Mouse (Mus musculus): ENCODE measurements around the gene Cacnb4. TPM values are rescaled to one million over a fixed set of nuclear protein-coding genes. Genes with fewer than 3 reads are reported as not detected.

The Cacnb4 gene
- polyA plus RNA-seq, 1 experiment from 2014 or later: 3.5 TPM

- no peak for ATAC-seq (ENCODE audit: insufficient number of reproducible peaks, insufficient read depth, low FRiP score, low read depth)
- no peaks in the 10 kb centered on the region for H3K9me3 ChIP-seq (ENCODE audit: control insufficient read depth, low read depth, low read length)
- H3K27me3 ChIP-seq (ENCODE audit: control insufficient read depth, insufficient read depth, low read length): no peaks in the 10 kb centered on the region
- no peaks in the 10 kb centered on the region for H3K36me3 ChIP-seq (ENCODE audit: control insufficient read depth, insufficient read depth, low read length)
- no peak overlapping the region for H3K4me3 ChIP-seq (ENCODE audit: low read depth, low read length)
- H3K27ac ChIP-seq (ENCODE audit: low read length): no peak overlapping the region
- no peak overlapping the region for H3K9ac ChIP-seq (replicated peaks; ENCODE audit: low read depth, low read length)
- no peak overlapping the region for H3K4me2 ChIP-seq (replicated peaks; ENCODE audit: low read depth, low read length)
- WGBS: 89% methylated on average over 3 of the region's 3 CpGs
- H3K4me1 ChIP-seq (ENCODE audit: control insufficient read depth, insufficient read depth, low read length): no peaks in the 10 kb centered on the region
These were observed 114.3 kb downstream of the Cacnb4 start for GRCm38 (mm10) chr2:52562356-52562755.

- H3K4me1 ChIP-seq (ENCODE audit: control insufficient read depth, insufficient read depth, low read length): no peaks in the 10 kb centered on the region
- no peak overlapping the region for H3K9ac ChIP-seq (replicated peaks; ENCODE audit: low read depth, low read length)
- 76% methylated on average over 7 of the region's 7 CpGs for WGBS
- H3K4me2 ChIP-seq (replicated peaks; ENCODE audit: low read depth, low read length): no peak overlapping the region
- no peak overlapping the region for H3K4me3 ChIP-seq (ENCODE audit: low read depth, low read length)
- H3K9me3 ChIP-seq (ENCODE audit: control insufficient read depth, low read depth, low read length): no peaks in the 10 kb centered on the region
- H3K27ac ChIP-seq (ENCODE audit: low read length): no peak overlapping the region
- no peaks in the 10 kb centered on the region for H3K27me3 ChIP-seq (ENCODE audit: control insufficient read depth, insufficient read depth, low read length)
- no peaks in the 10 kb centered on the region for H3K36me3 ChIP-seq (ENCODE audit: control insufficient read depth, insufficient read depth, low read length)
- no peak for ATAC-seq (ENCODE audit: insufficient number of reproducible peaks, insufficient read depth, low FRiP score, low read depth)
These were observed 115.5 kb downstream of the Cacnb4 start for GRCm38 (mm10) chr2:52561137-52561536.

GRCm38 (mm10) chr2:52560266-52560665 lies 116.4 kb downstream of the Cacnb4 start:
- no peaks in the 10 kb centered on the region for H3K27me3 ChIP-seq (ENCODE audit: control insufficient read depth, insufficient read depth, low read length)
- H3K36me3 ChIP-seq (ENCODE audit: control insufficient read depth, insufficient read depth, low read length): no peaks in the 10 kb centered on the region
- ATAC-seq (ENCODE audit: insufficient number of reproducible peaks, insufficient read depth, low FRiP score, low read depth): no peak
- H3K4me3 ChIP-seq (ENCODE audit: low read depth, low read length): no peak overlapping the region
- WGBS: 65% methylated on average over 2 of the region's 2 CpGs
- no peak overlapping the region for H3K9ac ChIP-seq (replicated peaks; ENCODE audit: low read depth, low read length)
- no peak overlapping the region for H3K27ac ChIP-seq (ENCODE audit: low read length)
- no peak overlapping the region for H3K4me2 ChIP-seq (replicated peaks; ENCODE audit: low read depth, low read length)
- H3K4me1 ChIP-seq (ENCODE audit: control insufficient read depth, insufficient read depth, low read length): no peaks in the 10 kb centered on the region
- no peaks in the 10 kb centered on the region for H3K9me3 ChIP-seq (ENCODE audit: control insufficient read depth, low read depth, low read length)

GRCm38 (mm10) chr2:52558411-52558810 lies 118.2 kb downstream of the Cacnb4 start:
- 41% methylated on average over 8 of the region's 8 CpGs for WGBS
- no peak overlapping the region for H3K9ac ChIP-seq (replicated peaks; ENCODE audit: low read depth, low read length)
- ATAC-seq (ENCODE audit: insufficient number of reproducible peaks, insufficient read depth, low FRiP score, low read depth): peak; percentile 56; the same call in 1 of the 2 replicates
- H3K4me3 ChIP-seq (ENCODE audit: low read depth, low read length): no peak overlapping the region
- no peak overlapping the region for H3K27ac ChIP-seq (ENCODE audit: low read length)
- no peak overlapping the region for H3K4me2 ChIP-seq (replicated peaks; ENCODE audit: low read depth, low read length)
- H3K4me1 ChIP-seq (ENCODE audit: control insufficient read depth, insufficient read depth, low read length): no peaks in the 10 kb centered on the region
- H3K36me3 ChIP-seq (ENCODE audit: control insufficient read depth, insufficient read depth, low read length): no peaks in the 10 kb centered on the region
- H3K27me3 ChIP-seq (ENCODE audit: control insufficient read depth, insufficient read depth, low read length): no peaks in the 10 kb centered on the region
- H3K9me3 ChIP-seq (ENCODE audit: control insufficient read depth, low read depth, low read length): peaks cover 1% of the 10 kb centered on the region; the same call in 1 of the 2 replicates

- Histone ChIP-seq H3K4me1 (ENCODE audit: control insufficient read depth, insufficient read depth, low read length) (no peaks in the 10 kb centered on the region), H3K4me2 (replicated peaks; ENCODE audit: low read depth, low read length) (no peak overlapping the region), H3K27ac (ENCODE audit: low read length) (no peak overlapping the region), H3K9me3 (ENCODE audit: control insufficient read depth, low read depth, low read length) (peaks cover 4% of the 10 kb centered on the region; the same call in 1 of the 2 replicates), H3K27me3 (ENCODE audit: control insufficient read depth, insufficient read depth, low read length) (no peaks in the 10 kb centered on the region), H3K36me3 (ENCODE audit: control insufficient read depth, insufficient read depth, low read length) (no peaks in the 10 kb centered on the region), H3K4me3 (ENCODE audit: low read depth, low read length) (no peak overlapping the region), H3K9ac (replicated peaks; ENCODE audit: low read depth, low read length) (no peak overlapping the region)
- 74% methylated on average over 12 of the region's 12 CpGs for WGBS
- ATAC-seq (ENCODE audit: insufficient number of reproducible peaks, insufficient read depth, low FRiP score, low read depth): no peak
These were observed 118.9 kb downstream of the Cacnb4 start for GRCm38 (mm10) chr2:52557503-52558275.

GRCm38 (mm10) chr2:52556961-52557326 lies 119.7 kb downstream of the Cacnb4 start:
- no peaks in the 10 kb centered on the region for H3K36me3 ChIP-seq (ENCODE audit: control insufficient read depth, insufficient read depth, low read length)
- no peaks in the 10 kb centered on the region for H3K4me1 ChIP-seq (ENCODE audit: control insufficient read depth, insufficient read depth, low read length)
- no peak overlapping the region for H3K4me2 ChIP-seq (replicated peaks; ENCODE audit: low read depth, low read length)
- H3K9me3 ChIP-seq (ENCODE audit: control insufficient read depth, low read depth, low read length): peaks cover 4% of the 10 kb centered on the region; the same call in 1 of the 2 replicates
- H3K27ac ChIP-seq (ENCODE audit: low read length): no peak overlapping the region
- 83% methylated on average over 4 of the region's 4 CpGs for WGBS
- H3K9ac ChIP-seq (replicated peaks; ENCODE audit: low read depth, low read length): no peak overlapping the region
- H3K4me3 ChIP-seq (ENCODE audit: low read depth, low read length): no peak overlapping the region
- no peaks in the 10 kb centered on the region for H3K27me3 ChIP-seq (ENCODE audit: control insufficient read depth, insufficient read depth, low read length)
- no peak for ATAC-seq (ENCODE audit: insufficient number of reproducible peaks, insufficient read depth, low FRiP score, low read depth)

GRCm38 (mm10) chr2:52556298-52556960 lies 120.2 kb downstream of the Cacnb4 start:
- peaks cover 4% of the 10 kb centered on the region; the same call in 1 of the 2 replicates for H3K9me3 ChIP-seq (ENCODE audit: control insufficient read depth, low read depth, low read length)
- H3K27me3 ChIP-seq (ENCODE audit: control insufficient read depth, insufficient read depth, low read length): no peaks in the 10 kb centered on the region
- H3K36me3 ChIP-seq (ENCODE audit: control insufficient read depth, insufficient read depth, low read length): no peaks in the 10 kb centered on the region
- 64% methylated on average over 20 of the region's 20 CpGs for WGBS
- H3K27ac ChIP-seq (ENCODE audit: low read length): no peak overlapping the region
- ATAC-seq (ENCODE audit: insufficient number of reproducible peaks, insufficient read depth, low FRiP score, low read depth): no peak
- H3K4me2 ChIP-seq (replicated peaks; ENCODE audit: low read depth, low read length): no peak overlapping the region
- H3K4me3 ChIP-seq (ENCODE audit: low read depth, low read length): no peak overlapping the region
- H3K9ac ChIP-seq (replicated peaks; ENCODE audit: low read depth, low read length): no peak overlapping the region
- no peaks in the 10 kb centered on the region for H3K4me1 ChIP-seq (ENCODE audit: control insufficient read depth, insufficient read depth, low read length)

GRCm38 (mm10) chr2:52548401-52548800 lies 128.2 kb downstream of the Cacnb4 start:
- Histone ChIP-seq H3K27me3 (ENCODE audit: control insufficient read depth, insufficient read depth, low read length) (no peaks in the 10 kb centered on the region), H3K9me3 (ENCODE audit: control insufficient read depth, low read depth, low read length) (peaks cover 3% of the 10 kb centered on the region; the same call in 1 of the 2 replicates), H3K4me2 (replicated peaks; ENCODE audit: low read depth, low read length) (no peak overlapping the region), H3K4me1 (ENCODE audit: control insufficient read depth, insufficient read depth, low read length) (no peaks in the 10 kb centered on the region), H3K36me3 (ENCODE audit: control insufficient read depth, insufficient read depth, low read length) (no peaks in the 10 kb centered on the region), H3K9ac (replicated peaks; ENCODE audit: low read depth, low read length) (no peak overlapping the region), H3K27ac (ENCODE audit: low read length) (no peak overlapping the region), H3K4me3 (ENCODE audit: low read depth, low read length) (no peak overlapping the region)
- ATAC-seq (ENCODE audit: insufficient number of reproducible peaks, insufficient read depth, low FRiP score, low read depth): no peak
- WGBS: 93% methylated on average over 3 of the region's 3 CpGs
